Comparison of ENCODE assay signal across 11 mouse cellular contexts in the genomic region with DNA sequence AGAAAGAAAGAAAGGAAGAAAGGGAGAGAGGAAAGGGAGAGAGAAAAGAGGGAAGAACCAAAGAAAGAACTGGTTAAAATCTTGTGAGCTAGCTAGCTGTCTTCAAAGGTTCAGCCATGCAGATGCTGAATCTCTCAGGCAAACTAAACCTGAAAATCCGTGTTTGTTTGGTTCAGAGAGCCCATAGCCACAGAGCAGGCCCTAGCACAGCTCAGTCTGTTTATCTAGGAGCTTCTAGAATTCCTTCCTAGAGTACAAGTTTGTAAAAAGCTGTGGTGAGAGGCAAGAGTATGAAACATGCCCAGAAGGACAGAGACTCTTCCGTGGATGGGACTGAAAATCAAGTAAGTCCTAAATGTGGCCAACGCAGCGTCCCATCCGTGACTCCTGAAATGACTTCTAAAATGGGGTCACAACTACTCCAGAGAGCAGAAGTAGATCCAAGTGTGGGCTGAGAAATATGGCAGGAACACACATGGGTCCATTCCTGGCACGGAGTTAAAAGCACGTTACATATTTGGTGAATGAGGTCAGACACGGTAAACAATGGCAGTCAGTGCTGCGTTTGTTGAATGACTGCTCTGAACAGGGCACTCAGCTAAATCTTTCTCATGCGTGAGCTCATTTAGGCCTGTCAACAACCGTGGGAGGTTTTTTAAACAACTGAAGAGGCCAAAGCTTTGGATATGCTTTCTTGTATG. TPM values are rescaled to one million over a fixed set of nuclear protein-coding genes. Genes with fewer than 3 reads are reported as not detected.
DNase-seq lines count a peak whose midpoint lies in the region; ATAC-seq and TF ChIP-seq lines count a peak whose summit lies in the region.
"Had no signal": no experiment of that assay in that cellular context is flagged by ENCODE, and none has a peak within 500 bp of the region (broad histone marks: within the 10 kb centered on the region; RNA-seq: fewer than 3 reads in every experiment).

No protein-coding gene starts in this region.

- H3K4me3 ChIP-seq in intestine, embryonic 14.5 days (ENCODE audit: low read depth, low read length) = no peak overlapping the region
- no peak overlapping the region for H3K4me3 ChIP-seq in intestine, postnatal 0 days (ENCODE audit: low read depth, low read length)
- no peak overlapping the region for H3K4me3 ChIP-seq in lung, adult 2 months (replicated peaks; ENCODE audit: extremely low read depth, low read depth, low read length)
- no peak overlapping the region for H3K4me3 ChIP-seq in stomach, embryonic 16.5 days (replicated peaks; ENCODE audit: low read length)
- no peak overlapping the region for H3K4me3 ChIP-seq in hindbrain, embryonic 16.5 days (ENCODE audit: low read length)
- H3K4me3 ChIP-seq: midbrain, embryonic 10.5 days had no signal

- H3K4me2 ChIP-seq in intestine, embryonic 14.5 days (ENCODE audit: low read length) = no peak overlapping the region
- no peak overlapping the region for H3K4me2 ChIP-seq in intestine, postnatal 0 days (replicated peaks; ENCODE audit: low read depth)
- no peak overlapping the region for H3K4me2 ChIP-seq in stomach, embryonic 16.5 days (ENCODE audit: low read depth, low read length)
- no peak overlapping the region for H3K4me2 ChIP-seq in hindbrain, embryonic 16.5 days (ENCODE audit: low read length)

- ATAC-seq in intestine, embryonic 14.5 days (replicated peaks; ENCODE audit: low FRiP score, low TSS enrichment, low read depth) = 0 out of 2 replicates have a peak, but pooled peaks have one; percentile 40
- no peak for ATAC-seq in intestine, postnatal 0 days
- ATAC-seq in stomach, embryonic 16.5 days (ENCODE audit: insufficient read depth, low FRiP score) = peak; percentile 40; the same call in 1 of the 2 replicates
- no peak for ATAC-seq in hindbrain, embryonic 16.5 days

- 37% methylated on average over 11 of the region's 11 CpGs for WGBS in intestine, embryonic 14.5 days
- 36% methylated on average over 11 of the region's 11 CpGs for whole genome bisulfite sequencing in intestine, postnatal 0 days
- WGBS in lung, adult 2 months = 26% methylated on average over 11 of the region's 11 CpGs
- 32% methylated on average over 11 of the region's 11 CpGs for WGBS in stomach, embryonic 16.5 days
- WGBS in hindbrain, embryonic 16.5 days = 58% methylated on average over 11 of the region's 11 CpGs

- H3K27me3 ChIP-seq in intestine, embryonic 14.5 days (replicated peaks; ENCODE audit: control insufficient read depth, insufficient read depth, low read length) = no peaks in the 10 kb centered on the region
- no peaks in the 10 kb centered on the region for H3K27me3 ChIP-seq in intestine, postnatal 0 days (replicated peaks; ENCODE audit: control insufficient read depth, insufficient read depth, low read length)
- H3K27me3 ChIP-seq in stomach, embryonic 16.5 days (ENCODE audit: control insufficient read depth, insufficient read depth, low read length) = no peaks in the 10 kb centered on the region
- no peaks in the 10 kb centered on the region for H3K27me3 ChIP-seq in hindbrain, embryonic 16.5 days (replicated peaks; ENCODE audit: control insufficient read depth, insufficient read depth, low read length)

- no peak for DNase-seq in intestine, embryonic 14.5 days (ENCODE audit: low spot score)
- DNase-seq in fibroblast of lung, adult 2 months (ENCODE audit: low read depth) = peak; percentile 43
- peak; percentile 32 for DNase-seq in lung, adult 2 months
- DNase-seq in left cerebral cortex, adult 9 months (ENCODE audit: low spot score in 2 of 2) = no peak
- DNase-seq: adrenal gland, adult 2 months; thymus, postnatal 4 days had no signal

- H3K27ac ChIP-seq in intestine, embryonic 14.5 days (ENCODE audit: low read depth) = peak overlapping the region; percentile 38
- H3K27ac ChIP-seq in intestine, postnatal 0 days (ENCODE audit: low read depth, low read length) = no peak overlapping the region
- peak overlapping the region; percentile 42; the same call in 1 of the 2 replicates for H3K27ac ChIP-seq in stomach, embryonic 16.5 days (ENCODE audit: low read length)
- no peak overlapping the region for H3K27ac ChIP-seq in hindbrain, embryonic 16.5 days (ENCODE audit: low read depth, low read length)
- H3K27ac ChIP-seq: kidney, postnatal 0 days; midbrain, embryonic 10.5 days had no signal

- no peaks in the 10 kb centered on the region for H3K9me3 ChIP-seq in intestine, embryonic 14.5 days (ENCODE audit: control insufficient read depth, low read length)
- H3K9me3 ChIP-seq in intestine, postnatal 0 days (ENCODE audit: control insufficient read depth) = no peaks in the 10 kb centered on the region
- no peaks in the 10 kb centered on the region for H3K9me3 ChIP-seq in stomach, embryonic 16.5 days (replicated peaks; ENCODE audit: control insufficient read depth, low read length)
- H3K9me3 ChIP-seq in hindbrain, embryonic 16.5 days (ENCODE audit: control insufficient read depth, low read length) = no peaks in the 10 kb centered on the region
- H3K9me3 ChIP-seq: midbrain, embryonic 10.5 days had no signal

- TF ChIP-seq CTCF in intestine, postnatal 0 days (IDR thresholded peaks at IDR 0.05; ENCODE audit: low read depth) = no peak
- no peak for TF ChIP-seq CTCF in lung, adult 2 months (IDR thresholded peaks at IDR 0.05; ENCODE audit: insufficient read depth, low read length)

- no peak overlapping the region for H3K9ac ChIP-seq in intestine, embryonic 14.5 days (ENCODE audit: low read length)
- H3K9ac ChIP-seq in intestine, postnatal 0 days (ENCODE audit: low read depth, low read length) = no peak overlapping the region
- H3K9ac ChIP-seq in stomach, embryonic 16.5 days (ENCODE audit: low read length) = no peak overlapping the region
- H3K9ac ChIP-seq in hindbrain, embryonic 16.5 days (ENCODE audit: low read depth, low read length) = no peak overlapping the region

- TF ChIP-seq POLR2A in lung, adult 2 months (IDR thresholded peaks at IDR 0.05; ENCODE audit: borderline replicate concordance, extremely low read depth, low read depth, low read length) = no peak

- H3K4me1 ChIP-seq in intestine, embryonic 14.5 days (replicated peaks; ENCODE audit: control insufficient read depth, insufficient read depth, low read length) = peaks cover 29% of the 10 kb centered on the region
- no peaks in the 10 kb centered on the region for H3K4me1 ChIP-seq in intestine, postnatal 0 days (replicated peaks; ENCODE audit: control insufficient read depth, insufficient read depth, low read length)
- peaks cover 3% of the 10 kb centered on the region; the same call in 1 of the 2 replicates for H3K4me1 ChIP-seq in lung, adult 2 months (ENCODE audit: control insufficient read depth, insufficient read depth, low read length)
- H3K4me1 ChIP-seq in stomach, embryonic 16.5 days (ENCODE audit: control insufficient read depth, insufficient read depth, low read length) = peaks cover 4% of the 10 kb centered on the region; the same call in 1 of the 2 replicates
- H3K4me1 ChIP-seq in hindbrain, embryonic 16.5 days (ENCODE audit: control insufficient read depth, insufficient read depth, low read depth, low read length) = no peaks in the 10 kb centered on the region

- H3K36me3 ChIP-seq in intestine, embryonic 14.5 days (ENCODE audit: control insufficient read depth, insufficient read depth, low read length) = no peaks in the 10 kb centered on the region
- H3K36me3 ChIP-seq in intestine, postnatal 0 days (ENCODE audit: control insufficient read depth, insufficient read depth) = no peaks in the 10 kb centered on the region
- H3K36me3 ChIP-seq in stomach, embryonic 16.5 days (ENCODE audit: control insufficient read depth, insufficient read depth, low read length) = no peaks in the 10 kb centered on the region
- no peaks in the 10 kb centered on the region for H3K36me3 ChIP-seq in hindbrain, embryonic 16.5 days (ENCODE audit: control insufficient read depth, insufficient read depth, low read length)
- H3K36me3 ChIP-seq: midbrain, embryonic 10.5 days had no signal

RNA-seq across cellular contexts. Expression of gene Prkg1, which starts 13.7 kb away (rescaled TPM):
- 14.2 and 16.9 TPM in 2 replicates for polyA plus RNA-seq in intestine, embryonic 14.5 days (2014; fragmentation: Nextera tagmentation; extraction: Ambion mirVana)
- polyA plus RNA-seq in intestine, postnatal 0 days (2015; fragmentation: Nextera tagmentation; extraction: Ambion mirVana) = 4.0 and 4.6 TPM in 2 replicates
- polyA plus RNA-seq in lung, adult 2 months (2012; rRNA removed) = 4.1 and 6.0 TPM in 2 replicates
- polyA plus RNA-seq in stomach, embryonic 16.5 days (2015; fragmentation: Nextera tagmentation; extraction: Ambion mirVana) = 9.4 and 11.5 TPM in 2 replicates
- polyA plus RNA-seq in hindbrain, embryonic 16.5 days (2015; fragmentation: Nextera tagmentation; extraction: Ambion mirVana) = 4.8 and 5.1 TPM in 2 replicates

Comparison
In these comparisons a context has a peak if more than half of its experiments do, and no peak if none do; other contexts are left out.
1. ATAC-seq: peak in intestine, embryonic 14.5 days (single experiment) and stomach, embryonic 16.5 days (single experiment); none in intestine, postnatal 0 days (single experiment) and hindbrain, embryonic 16.5 days (single experiment).
2. H3K27ac ChIP-seq: peak in intestine, embryonic 14.5 days (single experiment) and stomach, embryonic 16.5 days (single experiment); none in intestine, postnatal 0 days (single experiment) and hindbrain, embryonic 16.5 days (single experiment).
3. DNase-seq: peak in fibroblast of lung, adult 2 months (single experiment) and lung, adult 2 months (single experiment); none in intestine, embryonic 14.5 days (single experiment) and left cerebral cortex, adult 9 months (0 of 2).